Mouse (Mus musculus): ENCODE measurements at regions not wholly inside any gene's neighbourhood (a gene's known extent, or its start where the extent isn't known, plus 50 kb on each side); places are given as distances from the start of the nearest gene placed in this dataset.

GRCm38 (mm10) chr17:42049779-42050515, 265.8 kb upstream of the Ptchd4 start:
- TF ChIP-seq CTCF (conservative IDR thresholded peaks at IDR 0.05; ENCODE audit: insufficient read depth, insufficient read length, low read depth, low read length) (no peak), POLR2A (IDR thresholded peaks at IDR 0.05; ENCODE audit: low read depth, low read length) (no peak)

All from kidney, adult 2 months (tissue).